Mouse (Mus musculus) inflammation-experienced regulatory T-cells, adult 16 weeks (primary cell): ENCODE data around the gene Vmn1r174. TPM values are rescaled to one million over a fixed set of nuclear protein-coding genes. Genes with fewer than 3 reads are reported as not detected.

ENCODE experiments used
- polyA plus RNA-seq: library from polyadenylated mRNA; unstranded; fragments of 100-300 nt; shearing (Covaris generic); gene quantifications from one replicate; pipeline ENCODE4 v1.2.1, GENCODE M21; 2017

The Vmn1r174 gene
- 0.05 TPM for polyA plus RNA-seq

DNA sequence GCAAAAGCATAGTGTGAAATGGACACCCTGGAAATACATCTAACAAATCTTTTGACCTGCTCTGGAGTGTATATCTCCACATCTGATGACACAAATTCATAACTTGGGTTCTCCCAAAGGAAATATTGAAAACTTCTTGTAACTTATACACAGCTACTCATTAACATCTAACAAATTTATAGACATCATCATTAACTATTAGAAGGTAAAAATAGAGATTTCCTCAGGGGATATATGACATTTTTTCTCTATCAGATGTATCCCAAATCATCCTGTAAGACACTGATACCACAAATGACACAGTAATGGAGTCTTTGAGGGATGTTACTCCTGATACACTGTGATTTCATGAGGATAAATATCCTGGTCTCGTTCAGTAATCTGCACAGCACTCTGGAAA, at the start of gene Vmn1r174:
Gene Vmn1r174, plus strand, starts transcription at position 301 of the 400 bp plus-strand sequence.

DNA sequence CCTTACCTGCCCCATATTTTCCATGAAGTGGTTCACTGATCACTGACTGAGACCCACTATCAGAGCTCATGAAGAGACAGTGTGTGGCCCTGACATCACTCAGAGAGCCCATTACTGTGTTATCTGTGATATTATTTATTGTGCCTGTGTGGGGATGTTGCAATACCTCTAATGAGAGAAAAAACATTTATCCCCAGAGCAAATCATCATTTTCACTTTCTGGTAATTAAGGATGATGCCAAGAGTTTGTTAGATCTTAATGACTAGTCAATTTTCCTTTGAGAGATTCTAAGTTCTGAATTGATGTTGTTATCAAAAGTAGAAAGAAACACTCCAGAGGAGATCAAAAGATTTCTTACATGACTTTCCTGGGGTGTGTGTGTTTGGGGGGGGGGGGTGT, 58.5 kb downstream of the Vmn1r174 start, which contains the start of gene Vmn1r175:
Gene Vmn1r175, minus strand, starts transcription at position 101 of the 400 bp plus-strand sequence.

Other genes starting within 250 kb of the Vmn1r174 start
- not detected for gene Vmn1r167, start 245.1 kb upstream of the Vmn1r174 start, polyA plus RNA-seq
- not detected for gene Vmn1r168, start 212.5 kb upstream of the Vmn1r174 start, polyA plus RNA-seq
- gene Vmn1r169, start 176.7 kb upstream of the Vmn1r174 start, polyA plus RNA-seq: not detected
- not detected for gene Vmn1r170, start 146.1 kb upstream of the Vmn1r174 start, polyA plus RNA-seq
- gene Vmn1r171, start 121.5 kb upstream of the Vmn1r174 start, polyA plus RNA-seq: not detected
- not detected for gene Vmn1r172, start 94.0 kb upstream of the Vmn1r174 start, polyA plus RNA-seq
- not detected for gene Vmn1r173, start 51.6 kb upstream of the Vmn1r174 start, polyA plus RNA-seq
- not detected for gene Vmn1r175, start 58.4 kb downstream of the Vmn1r174 start, polyA plus RNA-seq
- not detected for gene Vmn1r176, start 85.1 kb downstream of the Vmn1r174 start, polyA plus RNA-seq
- gene Vmn1r177, start 114.2 kb downstream of the Vmn1r174 start, polyA plus RNA-seq: not detected
- gene Vmn1r178, start 139.7 kb downstream of the Vmn1r174 start, polyA plus RNA-seq: not detected
- 0.10 TPM for gene Vmn1r179, start 174.7 kb downstream of the Vmn1r174 start, polyA plus RNA-seq
- gene Vmn1r180, start 198.4 kb downstream of the Vmn1r174 start, polyA plus RNA-seq: not detected
- not detected for gene Vmn1r181, start 222.3 kb downstream of the Vmn1r174 start, polyA plus RNA-seq
- gene V1rd19, start 249.4 kb downstream of the Vmn1r174 start, polyA plus RNA-seq: not detected